Mouse (Mus musculus) left cerebral cortex, adult 18-20 months (tissue): ENCODE measurements around the gene Iscu. TPM values are rescaled to one million over a fixed set of nuclear protein-coding genes. Genes with fewer than 3 reads are reported as not detected.
A peak's percentile ranks its signal among the peaks of the same experiment; 100 is the strongest.

ENCODE experiments used
- DNase-seq, 2 experiments: peaks; one replicate each; pipeline ENCODE4 v3.0.0; 2021 to 2022; ENCODE audit warnings: low spot score in 2 of 2, mixed read lengths in 1 of 2
- long read RNA-seq, 2 experiments: library from polyadenylated mRNA; stranded (forward); transcript quantifications; one replicate each; pipeline ENCODE4 v2.0.0; 2021
- total RNA-seq, 2 experiments: library from RNA; stranded (reverse); gene quantifications; 2 replicates each; pipeline ENCODE4 v1.2.3; 2021

The Iscu gene
- total RNA-seq: 100 to 1,000 TPM; 128 to 130 TPM
- long read RNA-seq, experiment 1, transcript Iscu-202 (4 exons, 1,395 nt): minor isoform, 6 of 171 reads
- long read RNA-seq, experiment 1, transcript Iscu-205 (5 exons, 489 nt): minor isoform, 10 of 171 reads
- long read RNA-seq, experiment 1, transcript Iscu-201 (5 exons, 957 nt): major isoform, 142 of 171 reads
- long read RNA-seq, experiment 1, partial matches to known transcripts: 5 of 171 reads
- long read RNA-seq, experiment 1, other reads (novel, unspliced or antisense): 7 of 171 reads
- long read RNA-seq, experiment 2, transcript Iscu-201 (5 exons, 957 nt): major isoform, 120 of 134 reads
- long read RNA-seq, experiment 2, transcript Iscu-205 (5 exons, 489 nt): minor isoform, 6 of 134 reads
- long read RNA-seq, experiment 2, transcript Iscu-202 (4 exons, 1,395 nt): minor isoform, 5 of 134 reads
- long read RNA-seq, experiment 2, partial matches to known transcripts: 1 of 134 reads
- long read RNA-seq, experiment 2, other reads (novel, unspliced or antisense): 2 of 134 reads

DNA sequence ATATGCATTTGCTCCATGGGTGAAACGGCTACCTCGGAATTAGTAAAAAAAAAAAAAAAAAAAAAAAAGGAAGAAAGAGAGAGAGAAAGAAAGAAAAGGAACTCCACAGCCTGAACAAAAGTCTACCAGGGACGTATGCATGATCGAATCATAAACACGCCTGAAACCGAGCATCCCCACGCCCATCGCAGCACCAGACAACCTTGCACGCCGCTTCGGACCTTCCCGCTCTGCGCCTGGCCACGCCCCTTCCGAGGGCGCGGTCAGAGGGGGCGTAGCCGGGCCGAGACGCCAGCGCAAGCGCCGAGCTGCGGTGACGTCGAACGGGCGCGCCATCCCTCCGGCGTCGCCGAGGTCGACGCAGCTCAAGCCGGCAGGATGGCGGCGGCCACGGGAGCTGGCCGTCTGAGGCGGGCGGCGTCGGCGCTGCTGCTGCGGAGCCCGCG, at the start of gene Iscu, which contains the start of gene Sart3:
TSS of gene Iscu (plus strand) at position 299 of the 446 bp plus-strand sequence.
TSS of gene Sart3 (minus strand) at position 61 of the 446 bp plus-strand sequence.
- peak; percentile 94 to 96 for DNase-seq

GRCm38 (mm10) chr5:113723567-113724237, 48.8 kb upstream of the Iscu start:
- no peak for DNase-seq

DNA sequence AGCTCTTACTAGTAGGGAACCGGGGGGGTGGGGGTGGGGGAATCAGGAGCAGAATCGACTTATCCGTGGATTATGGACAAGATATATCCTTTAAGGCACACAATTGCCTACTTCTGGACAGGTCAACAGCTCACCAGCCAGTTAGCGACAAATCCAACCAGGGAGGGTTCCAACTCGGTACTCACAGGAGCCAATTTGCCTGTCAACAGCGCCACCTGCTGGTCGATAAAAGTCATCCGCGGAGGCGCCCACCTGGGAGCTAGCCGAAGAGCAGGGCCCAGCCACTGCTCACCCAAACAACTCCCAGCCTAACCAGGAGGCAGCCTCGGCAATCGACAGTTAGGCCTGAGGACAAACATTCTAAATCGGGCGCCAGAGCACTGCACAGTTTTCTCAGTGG, 48.1 kb upstream of the Iscu start, which contains the start of gene 1700069L16Rik:
TSS of gene 1700069L16Rik (minus strand) at position 327 of the 400 bp plus-strand sequence.
- peak; percentile 90 to 92 for DNase-seq

- no peak for DNase-seq
Observed at GRCm38 (mm10) chr5:113725417-113725816, 47.1 kb upstream of the Iscu start.

DNA sequence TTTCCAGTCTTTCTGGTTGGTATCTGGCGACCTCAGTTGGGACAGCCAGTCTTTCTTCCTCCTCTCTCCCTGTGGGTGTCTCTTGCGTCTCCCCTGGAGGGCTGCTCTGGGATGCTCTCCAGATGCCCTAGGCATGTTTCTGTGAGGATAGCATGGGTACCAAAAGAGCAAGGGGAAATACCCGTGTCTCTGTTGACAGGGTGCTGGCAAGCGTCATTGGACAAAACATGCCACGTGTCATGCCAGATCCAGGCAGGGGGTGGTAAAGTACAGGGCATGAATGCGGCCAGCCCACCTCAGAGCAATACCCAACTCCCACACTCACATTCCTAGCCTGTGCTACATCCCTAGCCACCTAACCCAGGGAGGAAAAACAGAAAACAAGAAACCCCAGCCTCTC, 45.9 kb upstream of the Iscu start:
- DNase-seq: no peak

DNA sequence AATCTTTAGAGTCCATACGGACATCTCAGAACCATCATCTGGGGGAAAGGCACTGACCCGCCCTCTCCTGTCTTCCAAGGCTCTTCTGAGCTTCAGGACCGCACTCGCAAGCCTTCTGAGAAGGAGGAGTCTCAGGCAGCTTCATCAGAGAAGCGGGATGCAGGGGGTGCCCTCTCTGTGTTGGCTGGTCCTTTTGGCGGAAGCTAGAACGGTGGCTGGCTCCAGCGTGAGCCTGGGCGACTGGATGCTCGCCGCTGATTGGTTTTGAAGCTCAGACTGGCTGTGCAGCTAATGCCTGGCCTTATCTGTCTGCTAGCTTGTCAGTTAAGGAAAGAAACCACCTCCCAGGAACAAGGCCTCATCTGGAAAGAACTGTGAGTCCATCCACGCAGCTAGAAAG, 45.3 kb upstream of the Iscu start:
- DNase-seq: no peak

GRCm38 (mm10) chr5:113728011-113728410, 44.5 kb upstream of the Iscu start:
- no peak for DNase-seq

- no peak for DNase-seq
Observed at GRCm38 (mm10) chr5:113728691-113729090, 43.9 kb upstream of the Iscu start.

DNA sequence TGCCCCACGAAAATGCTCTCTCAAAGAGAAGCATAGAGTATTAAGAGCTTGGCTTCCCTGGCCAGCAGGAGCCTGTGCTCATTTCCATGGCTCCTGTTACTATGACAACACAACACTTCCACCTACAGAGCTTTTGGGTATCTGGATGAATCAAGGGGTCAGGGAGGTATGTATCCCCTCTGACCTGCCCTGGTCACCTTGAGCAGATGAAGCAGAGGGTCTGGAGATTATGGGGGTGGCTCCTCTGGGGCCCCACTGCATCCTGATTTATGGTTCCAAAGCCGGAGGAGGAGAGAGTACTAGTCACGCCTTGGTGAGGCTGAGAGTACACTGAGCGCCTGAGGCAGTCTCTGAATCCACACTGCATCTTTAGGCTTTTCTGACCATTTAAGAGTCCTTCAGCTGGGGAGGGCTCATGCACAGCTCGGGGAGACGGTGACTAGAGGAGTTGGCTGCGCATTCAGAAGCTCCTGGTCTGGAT, 41.9 kb upstream of the Iscu start:
- DNase-seq: peak in 1 of 2 experiments; percentile 45

- no peak for DNase-seq
Observed at GRCm38 (mm10) chr5:113731174-113731573, 41.4 kb upstream of the Iscu start.

DNA sequence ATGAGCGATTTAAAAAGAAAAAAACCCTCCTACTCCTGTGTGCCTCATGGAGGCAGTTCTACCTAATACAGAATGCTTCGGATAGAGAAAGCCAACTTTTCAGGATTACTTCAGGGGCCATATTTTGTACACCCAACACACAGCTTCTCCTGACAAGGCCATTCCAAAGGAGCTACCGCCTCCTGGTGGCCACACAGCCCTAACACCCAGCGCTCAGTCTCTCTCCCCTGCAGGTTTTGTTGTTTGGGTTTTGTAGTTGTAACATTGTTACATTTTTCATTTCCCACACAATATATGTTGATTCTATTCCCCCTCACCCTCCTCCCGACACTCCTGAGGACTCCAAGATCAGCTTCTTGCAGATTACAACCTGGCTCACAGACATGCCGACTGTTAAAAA, 40.4 kb upstream of the Iscu start:
- DNase-seq: peak; percentile 56 to 71

- DNase-seq: no peak
Observed at GRCm38 (mm10) chr5:113734376-113734775, 38.2 kb upstream of the Iscu start.

GRCm38 (mm10) chr5:113735023-113735344, 37.6 kb upstream of the Iscu start:
- DNase-seq: no peak

DNA sequence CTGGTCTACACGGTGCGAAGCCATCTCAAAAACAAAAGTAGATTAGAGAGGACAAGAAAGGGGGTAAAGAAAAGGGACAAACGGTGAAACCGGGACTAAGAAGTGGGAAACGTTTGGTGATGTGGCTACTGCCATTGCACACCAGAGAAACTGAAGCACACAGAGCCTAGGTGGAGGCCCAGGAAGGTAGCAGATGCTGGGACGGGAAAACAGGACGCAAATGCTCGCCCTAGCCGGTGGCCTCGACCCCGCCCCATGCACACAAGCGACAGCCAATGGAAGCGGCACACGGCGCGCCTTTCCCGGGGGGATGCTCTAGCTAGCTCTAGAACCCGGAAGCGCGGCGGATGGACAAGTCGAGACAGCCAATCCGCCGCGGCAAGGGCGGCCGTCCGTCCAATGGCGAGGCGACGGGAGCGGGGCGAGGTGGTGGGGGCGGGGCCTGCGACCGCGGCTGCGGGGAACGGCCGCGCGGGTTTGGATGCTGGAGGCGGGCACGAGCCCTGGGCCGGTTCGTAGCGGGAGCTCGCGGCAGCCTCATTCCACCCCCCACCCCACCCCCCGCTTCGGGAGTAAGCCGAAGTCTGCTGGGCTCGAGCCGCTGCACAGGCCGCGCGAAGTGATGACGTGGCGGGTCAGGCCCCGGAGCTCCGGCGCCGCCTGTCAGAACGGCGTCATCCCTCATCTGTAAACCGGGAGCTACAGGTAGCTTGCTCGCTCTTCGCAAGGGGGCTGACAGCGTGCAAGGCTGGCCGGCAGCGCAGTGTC, 37.0 kb upstream of the Iscu start, which contains the start of gene Ficd:
TSS of gene Ficd (plus strand) at position 459 of the 768 bp plus-strand sequence.
- DNase-seq: peak; percentile 87 to 93

GRCm38 (mm10) chr5:113736113-113736502, 36.4 kb upstream of the Iscu start:
- DNase-seq: no peak

DNA sequence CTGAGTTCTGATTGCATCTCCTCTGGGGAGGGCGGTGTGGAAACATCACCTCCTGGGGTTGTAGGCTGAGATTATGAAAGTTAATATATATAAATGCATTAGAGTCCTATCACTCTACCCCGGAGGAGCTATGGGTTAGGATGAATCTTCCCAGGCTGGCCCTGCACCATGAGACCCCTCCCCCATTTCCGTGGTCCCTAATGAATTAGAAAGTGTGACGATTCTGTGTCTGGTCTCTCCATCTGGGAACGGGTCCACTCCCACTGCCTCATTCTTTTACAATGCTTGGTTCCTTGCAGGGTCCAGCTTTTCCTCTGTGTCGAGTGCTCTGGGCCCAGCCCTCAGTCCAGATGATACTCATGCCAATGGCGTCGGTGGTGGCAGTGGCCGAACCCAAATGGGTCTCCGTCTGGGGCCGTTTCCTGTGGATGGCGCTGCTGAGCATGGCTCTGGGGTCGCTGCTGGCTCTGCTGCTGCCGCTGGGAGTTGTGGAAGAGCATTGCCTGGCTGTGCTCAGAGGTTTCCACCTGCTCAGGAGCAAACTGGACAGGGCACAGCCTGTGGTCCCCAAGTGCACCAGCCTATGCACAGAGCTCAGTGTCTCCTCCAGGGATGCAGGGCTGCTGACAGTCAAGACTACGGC, 35.9 kb upstream of the Iscu start:
- DNase-seq: no peak

GRCm38 (mm10) chr5:113737607-113738237, 34.8 kb upstream of the Iscu start:
- no peak for DNase-seq

- DNase-seq: no peak
Observed at GRCm38 (mm10) chr5:113747629-113748028, 24.9 kb upstream of the Iscu start.

DNA sequence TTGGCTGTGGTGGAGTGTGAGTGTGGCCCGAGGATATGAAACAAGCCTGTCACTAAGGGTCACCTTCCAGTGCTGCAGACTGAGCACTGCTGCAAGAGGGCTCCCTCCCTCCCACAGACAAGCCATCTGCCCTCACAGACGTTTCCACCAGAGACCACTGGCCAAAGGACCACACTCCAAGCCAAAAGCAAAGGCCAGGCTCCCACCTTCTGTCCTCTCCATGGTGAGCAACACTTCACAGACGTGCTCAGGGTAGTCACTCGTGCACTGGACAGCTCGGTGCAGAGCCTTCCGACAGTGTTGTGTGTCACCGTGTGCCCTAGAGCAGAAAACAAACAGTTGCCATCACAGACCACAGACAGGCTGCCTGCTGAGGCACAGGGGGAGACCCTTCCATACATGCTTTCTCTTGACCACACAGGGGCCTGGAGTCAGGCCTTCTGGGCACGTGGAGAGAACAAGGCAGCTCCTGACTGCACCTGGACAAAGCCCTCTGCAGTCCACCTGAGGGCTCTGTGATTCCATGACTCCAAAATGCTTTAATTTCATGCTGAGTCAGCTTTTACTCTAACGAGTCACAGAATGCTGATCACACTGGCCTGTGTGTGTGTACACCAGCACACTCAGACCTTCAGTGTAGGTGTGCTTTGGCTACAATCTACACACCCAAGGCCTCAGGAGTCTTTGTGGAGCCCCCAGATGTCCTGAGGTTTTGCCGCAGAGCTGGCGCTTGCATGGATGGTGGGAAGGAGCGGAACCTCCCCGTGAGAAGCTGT, 23.8 kb upstream of the Iscu start:
- no peak for DNase-seq
